Mouse (Mus musculus): Measurements from ENCODE around the gene Ddx3x. TPM values are rescaled to one million over a fixed set of nuclear protein-coding genes. Genes with fewer than 3 reads are reported as not detected.
"Not testable (repeated sequence)": the region's sequence is repeated elsewhere in the genome, so short reads cannot be mapped to it uniquely, and the experiment has no call there.

Ddx3x gene
- total and polyA plus RNA-seq, 3 experiments, result 12.0 to 532 (median 274) TPM

GRCm38 (mm10) chrX:13281329-13282088 lies 739 bp downstream of the Ddx3x start:
- DNase-seq, result peak; percentile 89

- DNase-seq, result peak; percentile 18
Measured at GRCm38 (mm10) chrX:13282089-13282850, 1.5 kb downstream of the Ddx3x start.

- no peak for DNase-seq
Measured at GRCm38 (mm10) chrX:13285772-13286171, 5.0 kb downstream of the Ddx3x start.

- DNase-seq, result no peak
Measured at GRCm38 (mm10) chrX:13294505-13295228, 13.9 kb downstream of the Ddx3x start.

- no peak for DNase-seq
Measured at GRCm38 (mm10) chrX:13295229-13295571, 14.4 kb downstream of the Ddx3x start.

- not testable (repeated sequence) for DNase-seq
Measured at GRCm38 (mm10) chrX:13296241-13296640, 15.5 kb downstream of the Ddx3x start.

- DNase-seq, result no peak
Measured at GRCm38 (mm10) chrX:13306190-13306589, 25.4 kb downstream of the Ddx3x start.

- no peak for DNase-seq
Measured at GRCm38 (mm10) chrX:13311396-13311795, 30.6 kb downstream of the Ddx3x start.

GRCm38 (mm10) chrX:13329611-13330010 lies 48.8 kb downstream of the Ddx3x start:
- DNase-seq, result no peak

Other genes with a start within 250 kb of the Ddx3x start
- gene Usp9x, start 209.5 kb upstream of the Ddx3x start, total RNA-seq (2021), result 100 to 1,000 TPM; 139 to 223 TPM
- 3.5 and 6.5 TPM in 2 replicates for gene Usp9x, start 209.5 kb upstream of the Ddx3x start, polyA plus RNA-seq (2012; rRNA removed)
- under 1 TPM; 0.14 to 0.24 TPM for gene Nyx, start 185.1 kb downstream of the Ddx3x start, total RNA-seq (2021)
- gene Nyx, start 185.1 kb downstream of the Ddx3x start, polyA plus RNA-seq (2012; rRNA removed), result 0.67 and 0.86 TPM in 2 replicates

Data from adrenal gland, adult 2 months (tissue).